22 mouse cellular contexts compared by ENCODE assay signal in the genomic region with DNA sequence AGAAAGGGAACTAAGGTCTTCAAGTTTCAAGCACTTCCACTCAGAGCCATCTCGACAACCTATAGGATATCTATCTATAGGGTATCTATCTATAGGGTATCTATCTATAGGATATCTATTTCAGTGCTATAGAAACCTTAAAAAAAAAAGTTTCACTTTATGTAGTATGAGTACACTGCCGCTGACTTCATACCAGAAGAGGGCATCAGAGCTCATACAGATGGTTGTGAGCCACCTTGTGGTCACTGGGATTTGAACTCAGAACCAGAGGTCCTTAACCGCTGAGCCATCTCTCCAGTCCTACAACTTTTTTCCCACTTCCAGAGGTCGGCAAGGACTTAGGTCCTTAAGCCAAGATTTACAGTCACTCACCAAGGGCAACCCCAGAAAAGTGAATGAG. TPM values are rescaled to one million over a fixed set of nuclear protein-coding genes. Genes with fewer than 3 reads are reported as not detected.
DNase-seq lines count a peak whose midpoint lies in the region; ATAC-seq and TF ChIP-seq lines count a peak whose summit lies in the region.
"Had no signal": no experiment of that assay in that cellular context is flagged by ENCODE, and none has a peak within 500 bp of the region (broad histone marks: within the 10 kb centered on the region; RNA-seq: fewer than 3 reads in every experiment).

No protein-coding gene starts in this region.

- peaks cover 93% of the 10 kb centered on the region for H3K36me3 ChIP-seq in neural tube, embryonic 15.5 days

- no peak for ATAC-seq in neural tube, embryonic 15.5 days (ENCODE audit: low FRiP score)
- ATAC-seq: forebrain, embryonic 15.5 days had no signal

- no peak overlapping the region for H3K9ac ChIP-seq in neural tube, embryonic 15.5 days (replicated peaks)
- H3K9ac ChIP-seq: forebrain, embryonic 15.5 days; heart, embryonic 12.5 days; hindbrain, embryonic 14.5 days; limb, embryonic 12.5 days; liver, embryonic 15.5 days had no signal

- 92% methylated on average over 4 of the region's 4 CpGs for WGBS in neural tube, embryonic 15.5 days

- peaks cover 2% of the 10 kb centered on the region; the same call in 1 of the 2 replicates for H3K4me1 ChIP-seq in cortical plate, adult 2 months (ENCODE audit: control insufficient read depth, insufficient read depth, low read length)
- peaks cover 14% of the 10 kb centered on the region for H3K4me1 ChIP-seq in neural tube, embryonic 15.5 days

- no peak overlapping the region for H3K27ac ChIP-seq in gastrocnemius, adult 2 months
- H3K27ac ChIP-seq in layer of hippocampus, adult 2 months = no peak overlapping the region
- H3K27ac ChIP-seq in cortical plate, adult 2 months (ENCODE audit: insufficient read depth, low read length) = no peak overlapping the region
- H3K27ac ChIP-seq in neural tube, embryonic 15.5 days (replicated peaks) = no peak overlapping the region
- H3K27ac ChIP-seq: forebrain, embryonic 15.5 days; hindbrain, embryonic 14.5 days; limb, embryonic 12.5 days; liver, embryonic 15.5 days had no signal

- no peak for DNase-seq in gastrocnemius, adult 2 months
- DNase-seq in gastrocnemius, postnatal 25 days = no peak
- no peak for DNase-seq in layer of hippocampus, adult 2 months (ENCODE audit: low spot score in 2 of 2)
- DNase-seq in layer of hippocampus, postnatal 36 days = no peak
- peak; percentile 38 for DNase-seq in 3T3-L1 (ENCODE audit: low read depth, low spot score)
- DNase-seq: adrenal gland, postnatal 14 days; cerebellum, postnatal 10 days; embryo, embryonic 11 days; heart, postnatal 36 days; kidney, adult 18-20 months; kidney, postnatal 14 days; lung, postnatal 36 days; retina, postnatal 1 day; thymus, postnatal 25 days had no signal

- H3K9me3 ChIP-seq in neural tube, embryonic 15.5 days (replicated peaks) = no peaks in the 10 kb centered on the region
- H3K9me3 ChIP-seq: forebrain, embryonic 15.5 days; heart, embryonic 12.5 days; limb, embryonic 12.5 days; liver, embryonic 15.5 days had no signal

- H3K4me3 ChIP-seq in gastrocnemius, adult 2 months = no peak overlapping the region
- no peak overlapping the region for H3K4me3 ChIP-seq in layer of hippocampus, adult 2 months
- H3K4me3 ChIP-seq in cortical plate, adult 2 months (ENCODE audit: insufficient read depth, low read length) = no peak overlapping the region
- no peak overlapping the region for H3K4me3 ChIP-seq in neural tube, embryonic 15.5 days (replicated peaks)
- H3K4me3 ChIP-seq: forebrain, embryonic 15.5 days; heart, embryonic 12.5 days; limb, embryonic 12.5 days; liver, embryonic 15.5 days had no signal

- peak; percentile 38 for TF ChIP-seq CTCF in gastrocnemius, adult 2 months (IDR thresholded peaks at IDR 0.05)
- TF ChIP-seq CTCF in layer of hippocampus, adult 2 months (conservative IDR thresholded peaks at IDR 0.05) = peak; percentile 61
- TF ChIP-seq CTCF in cortical plate, adult 2 months (IDR thresholded peaks at IDR 0.05; ENCODE audit: extremely low read depth, insufficient read depth, low read length) = 0 out of 2 replicates have a peak, but pooled peaks have one; percentile 7

- intact Hi-C loops in gastrocnemius, adult 2 months (cut with DNase I) = no loop called here

- H3K4me2 ChIP-seq in neural tube, embryonic 15.5 days = no peak overlapping the region
- H3K4me2 ChIP-seq: forebrain, embryonic 15.5 days; heart, embryonic 12.5 days; hindbrain, embryonic 14.5 days; limb, embryonic 12.5 days; liver, embryonic 15.5 days had no signal

- no peaks in the 10 kb centered on the region for H3K27me3 ChIP-seq in neural tube, embryonic 15.5 days (replicated peaks)
- H3K27me3 ChIP-seq: forebrain, embryonic 15.5 days; heart, embryonic 12.5 days; limb, embryonic 12.5 days; liver, embryonic 15.5 days had no signal

- TF ChIP-seq POLR2A in cortical plate, adult 2 months (IDR thresholded peaks at IDR 0.05; ENCODE audit: extremely low read depth, insufficient read depth, low read length) = no peak

RNA-seq across cellular contexts. Expression of gene Cct2, which starts 7.9 kb away (rescaled TPM):
- total RNA-seq in gastrocnemius, adult 2 months (2021) = 100 to 1,000 TPM; 112 to 125 TPM
- total RNA-seq in gastrocnemius, postnatal 25 days (2021) = 100 to 1,000 TPM; 104 to 109 TPM
- 100 to 1,000 TPM; 167 to 176 TPM for total RNA-seq in layer of hippocampus, adult 2 months (2021)
- 100 to 1,000 TPM; 184 to 188 TPM for total RNA-seq in layer of hippocampus, postnatal 36 days (2021)
- polyA plus RNA-seq in cortical plate, adult 2 months (2012; rRNA removed) = 137 and 138 TPM in 2 replicates
- 247 and 251 TPM in 2 replicates for polyA plus RNA-seq in neural tube, embryonic 15.5 days (2015; fragmentation: Nextera tagmentation; extraction: Ambion mirVana)

RNA-seq across cellular contexts. Expression of gene Lrrc10, which starts 10.5 kb away (rescaled TPM):
- total RNA-seq in gastrocnemius, adult 2 months (2021) = under 1 TPM in 1 of 2 experiments, not detected in 1; 0.17 TPM
- not detected for total RNA-seq in gastrocnemius, postnatal 25 days (2021)
- under 1 TPM in 1 of 2 experiments, not detected in 1; 0.32 TPM for total RNA-seq in layer of hippocampus, adult 2 months (2021)
- under 1 TPM in 1 of 2 experiments, not detected in 1; 0.25 TPM for total RNA-seq in layer of hippocampus, postnatal 36 days (2021)
- polyA plus RNA-seq in cortical plate, adult 2 months (2012; rRNA removed) = 0.19 and 0.32 TPM in 2 replicates
- not detected in 2 replicates for polyA plus RNA-seq in neural tube, embryonic 15.5 days (2015; fragmentation: Nextera tagmentation; extraction: Ambion mirVana)
- total RNA-seq: adrenal gland, postnatal 14 days had no signal
- polyA plus RNA-seq: embryonic facial prominence, embryonic 14.5 days; forebrain, embryonic 15.5 days; hindbrain, embryonic 14.5 days; liver, embryonic 15.5 days had no signal

Comparison
In these comparisons a context has a peak if more than half of its experiments do, and no peak if none do; other contexts are left out.
1. CTCF ChIP-seq: peak in every context shown above with its lines; median percentile 61 in layer of hippocampus, adult 2 months; 38 in gastrocnemius, adult 2 months; 7 in cortical plate, adult 2 months.